Mouse (Mus musculus): Measurements from ENCODE around the gene Svip. TPM values are rescaled to one million over a fixed set of nuclear protein-coding genes. Genes with fewer than 3 reads are reported as not detected.
A peak's percentile ranks its signal among the peaks of the same experiment; 100 is the strongest.

Gene Svip
- polyA plus RNA-seq (2012; ENCODE audit: insufficient read depth, insufficient read length, missing spikeins) = 52.0 and 56.9 TPM in 2 replicates

DNA sequence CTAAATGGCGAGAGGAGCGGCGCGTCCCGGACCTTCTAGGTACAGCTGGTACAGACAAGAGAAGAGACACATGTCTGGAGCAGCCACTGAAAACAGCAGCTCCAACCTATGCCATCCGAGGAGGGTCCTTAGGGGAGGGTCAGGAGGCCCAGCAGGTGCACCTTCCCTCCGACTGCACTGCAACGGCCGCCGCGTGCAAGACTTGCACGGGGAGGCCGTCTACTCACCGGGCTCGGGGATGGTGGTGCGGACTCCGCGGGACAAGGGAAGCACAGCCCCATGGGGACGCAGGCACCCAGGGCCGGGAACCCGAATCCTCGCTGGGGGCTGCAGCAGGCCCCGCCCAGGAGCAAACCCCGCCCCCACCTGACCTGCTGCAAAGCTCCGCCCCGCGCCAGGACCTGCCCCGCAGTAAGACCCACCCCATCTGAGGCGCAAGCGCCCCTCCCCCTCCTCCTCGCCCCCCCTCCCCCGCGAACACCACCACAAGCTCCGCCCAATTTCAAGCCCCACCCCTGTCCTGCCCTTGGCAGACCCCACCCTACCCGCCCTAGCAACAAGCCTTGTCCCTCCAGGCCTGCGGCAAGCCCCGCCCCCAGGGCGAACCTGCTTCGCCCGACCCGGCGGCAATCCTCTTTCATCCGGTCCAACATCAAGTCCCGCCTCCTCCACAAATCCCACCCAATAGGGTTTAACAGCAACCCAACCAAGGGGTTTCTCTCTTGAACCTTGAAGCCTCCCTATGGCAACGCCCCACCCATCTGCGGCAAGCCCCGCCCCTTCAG, at the start of gene Svip:
Gene Svip, minus strand, starts transcription at position 508 of the 785 bp plus-strand sequence.
- H3K4me1 ChIP-seq (ENCODE audit: control insufficient read depth, insufficient read depth, insufficient read length, low read length) = no peaks in the 10 kb centered on the region
- H3K27ac ChIP-seq (replicated peaks; ENCODE audit: low read depth, low read length) = no peak within 1 kb of the TSS
- H3K4me3 ChIP-seq (ENCODE audit: insufficient read depth, low read depth, low read length) = peak within 1 kb of the TSS; percentile 82

DNA sequence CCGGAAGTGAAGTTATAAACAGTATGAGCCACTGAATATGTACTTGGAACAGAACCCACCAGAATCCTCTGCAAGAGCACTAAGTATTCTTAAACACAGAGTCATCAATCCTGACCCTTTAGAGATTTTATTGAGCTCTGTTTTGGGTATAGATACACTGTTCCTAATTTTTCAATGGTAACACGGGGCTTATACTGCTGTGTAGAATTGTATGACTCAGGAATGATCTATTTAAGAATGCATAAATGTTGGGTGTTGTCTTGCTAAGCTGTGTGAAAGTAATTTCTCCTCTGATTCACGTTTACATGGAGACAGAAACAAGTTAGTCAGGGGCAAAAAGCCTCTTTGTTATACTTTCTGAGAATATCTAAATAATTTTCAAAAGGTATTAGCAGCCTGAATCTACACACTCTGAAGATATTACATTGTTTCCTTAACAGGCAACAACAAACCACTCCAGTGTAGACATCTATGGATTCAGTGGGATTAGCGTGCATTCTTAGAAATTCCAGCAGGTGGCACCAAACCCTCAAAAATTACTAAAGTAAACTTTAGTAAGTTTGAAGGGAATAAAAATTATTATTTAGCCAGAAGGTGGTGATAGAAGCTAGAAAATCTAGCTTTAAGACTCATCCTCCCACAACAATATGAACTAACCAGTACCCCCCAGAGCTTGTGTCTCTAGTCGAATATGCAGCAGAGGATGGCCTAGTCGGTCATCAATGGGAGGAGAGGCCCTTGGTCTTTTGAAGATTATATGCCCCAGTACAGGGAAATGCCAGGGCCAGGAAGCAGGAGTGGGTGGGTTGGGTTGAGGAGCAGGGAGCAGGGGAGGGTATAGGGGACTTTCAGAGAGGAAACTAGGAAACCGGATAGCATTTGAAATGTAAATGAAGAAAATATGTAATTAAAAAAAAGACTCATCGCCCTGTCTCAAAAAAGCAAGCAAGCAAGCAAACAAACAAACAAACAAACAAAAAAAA, 32.1 kb upstream of the Svip start:
- H3K4me1 ChIP-seq (ENCODE audit: control insufficient read depth, insufficient read depth, insufficient read length, low read length) = no peaks in the 10 kb centered on the region
- H3K27ac ChIP-seq (replicated peaks; ENCODE audit: low read depth, low read length) = no peak overlapping the region
- no peak overlapping the region for H3K4me3 ChIP-seq (ENCODE audit: insufficient read depth, low read depth, low read length)

DNA sequence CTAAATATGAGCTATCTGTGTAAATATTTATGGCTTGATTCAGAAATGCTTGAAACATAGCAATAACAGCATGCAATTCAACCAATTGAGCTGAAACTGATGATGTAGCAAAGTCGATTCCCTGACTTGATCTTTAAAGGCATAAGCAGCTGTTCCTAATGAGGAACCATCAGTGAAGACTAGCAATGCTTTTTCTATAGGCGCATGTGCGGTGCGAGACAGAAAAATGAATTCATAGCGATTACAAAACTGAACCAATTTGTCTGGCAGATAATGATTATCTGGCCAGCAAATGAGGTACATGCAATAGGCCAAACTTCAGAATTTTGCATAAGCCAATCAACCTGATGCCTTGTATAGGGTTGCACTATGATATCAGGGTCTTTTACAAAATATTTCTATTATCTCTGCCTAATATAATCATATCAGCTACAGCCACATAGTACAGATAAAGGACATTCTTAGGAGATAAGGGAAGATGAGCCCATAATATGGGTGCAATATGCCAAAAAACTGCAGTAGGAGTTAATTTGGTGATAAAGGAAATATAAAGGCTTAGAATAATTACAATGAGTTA, 18.3 kb upstream of the Svip start:
- Histone ChIP-seq H3K27ac (replicated peaks; ENCODE audit: low read depth, low read length) (no peak overlapping the region), H3K4me1 (ENCODE audit: control insufficient read depth, insufficient read depth, insufficient read length, low read length) (no peaks in the 10 kb centered on the region), H3K4me3 (ENCODE audit: insufficient read depth, low read depth, low read length) (no peak overlapping the region)

DNA sequence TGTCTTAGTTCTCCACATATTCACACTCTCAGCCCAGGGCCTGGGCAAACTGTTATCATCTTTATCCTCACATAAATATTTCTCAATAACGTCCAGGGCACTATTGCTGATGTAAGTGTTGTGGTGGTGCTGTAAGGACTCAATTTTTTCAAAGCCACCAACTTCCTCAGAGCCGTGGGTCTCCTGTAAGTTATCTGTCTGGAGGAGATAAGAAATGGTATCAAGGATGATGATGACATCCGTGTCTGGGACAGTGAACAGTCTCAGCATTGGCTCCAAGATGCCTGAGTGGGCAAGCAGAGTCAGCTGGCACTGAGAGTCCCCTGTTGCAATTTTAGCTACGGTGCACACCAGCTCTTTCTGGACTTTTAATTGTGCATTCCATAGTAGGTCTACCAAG, 16.2 kb upstream of the Svip start:
- Histone ChIP-seq H3K4me1 (ENCODE audit: control insufficient read depth, insufficient read depth, insufficient read length, low read length) (no peaks in the 10 kb centered on the region), H3K27ac (replicated peaks; ENCODE audit: low read depth, low read length) (no peak overlapping the region), H3K4me3 (ENCODE audit: insufficient read depth, low read depth, low read length) (no peak overlapping the region)

DNA sequence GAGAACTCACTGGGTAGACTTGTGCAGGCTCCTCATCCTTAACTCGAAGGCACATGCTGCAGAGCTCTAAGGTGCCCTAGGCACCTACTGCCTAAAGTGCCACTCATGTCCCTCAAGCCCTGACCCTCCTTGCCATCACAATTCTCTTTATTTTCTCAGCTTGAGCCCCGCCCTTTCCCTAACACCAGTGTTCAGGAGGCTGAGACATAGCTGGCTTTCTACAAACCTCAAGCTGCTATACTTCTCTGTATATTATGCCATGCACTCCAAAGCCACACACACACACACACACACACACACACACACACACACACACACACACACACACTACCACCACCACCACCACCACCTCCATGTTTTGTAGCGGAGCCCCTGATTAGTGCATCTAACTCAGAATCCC, 9.8 kb upstream of the Svip start, which contains the start of gene 1700015G11Rik:
Gene 1700015G11Rik, minus strand, starts transcription at position 101 of the 400 bp plus-strand sequence.
- Histone ChIP-seq H3K4me1 (ENCODE audit: control insufficient read depth, insufficient read depth, insufficient read length, low read length) (no peaks in the 10 kb centered on the region), H3K4me3 (ENCODE audit: insufficient read depth, low read depth, low read length) (no peak within 1 kb of the TSS), H3K27ac (replicated peaks; ENCODE audit: low read depth, low read length) (no peak within 1 kb of the TSS)

DNA sequence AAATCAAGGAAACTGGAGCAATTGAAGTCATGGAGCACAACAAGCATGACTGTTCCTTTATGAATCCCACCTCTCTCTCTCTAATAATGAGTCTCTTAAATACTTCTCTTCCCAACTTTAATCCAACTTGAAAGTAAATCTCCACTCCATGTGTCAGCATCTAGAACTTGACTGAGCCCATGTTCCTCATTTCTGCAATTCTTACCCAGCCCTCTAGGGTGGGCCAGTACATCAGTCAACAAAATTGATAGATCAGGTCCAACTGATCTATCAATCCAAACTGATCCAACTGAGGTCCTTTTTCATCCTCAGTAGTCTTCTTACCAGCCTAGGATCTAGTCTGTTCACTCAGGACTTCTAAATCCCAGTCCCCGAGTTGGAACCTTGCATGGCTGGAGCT, 9.4 kb upstream of the Svip start:
- Histone ChIP-seq H3K4me3 (ENCODE audit: insufficient read depth, low read depth, low read length) (no peak overlapping the region), H3K4me1 (ENCODE audit: control insufficient read depth, insufficient read depth, insufficient read length, low read length) (no peaks in the 10 kb centered on the region), H3K27ac (replicated peaks; ENCODE audit: low read depth, low read length) (no peak overlapping the region)

DNA sequence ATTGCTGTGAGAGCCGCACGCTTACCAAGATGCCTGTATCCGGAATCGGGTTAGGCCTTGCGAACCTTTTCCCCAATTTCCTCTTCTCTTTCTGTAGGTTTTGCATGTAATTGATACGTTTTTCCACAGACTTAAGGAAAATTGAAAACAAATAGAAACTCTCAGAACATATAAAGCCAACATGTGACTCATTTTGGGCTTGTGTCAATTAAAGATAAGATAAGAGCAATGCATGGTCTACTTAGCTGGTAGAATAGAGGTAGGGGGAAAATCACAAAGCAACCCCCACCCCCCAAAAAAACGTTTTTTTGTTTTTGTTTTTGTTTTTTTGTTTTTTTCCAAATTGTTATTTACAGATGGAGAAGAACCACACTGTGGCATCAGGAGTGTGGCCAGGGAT, 7.6 kb upstream of the Svip start:
- Histone ChIP-seq H3K27ac (replicated peaks; ENCODE audit: low read depth, low read length) (no peak overlapping the region), H3K4me1 (ENCODE audit: control insufficient read depth, insufficient read depth, insufficient read length, low read length) (no peaks in the 10 kb centered on the region), H3K4me3 (ENCODE audit: insufficient read depth, low read depth, low read length) (no peak overlapping the region)

DNA sequence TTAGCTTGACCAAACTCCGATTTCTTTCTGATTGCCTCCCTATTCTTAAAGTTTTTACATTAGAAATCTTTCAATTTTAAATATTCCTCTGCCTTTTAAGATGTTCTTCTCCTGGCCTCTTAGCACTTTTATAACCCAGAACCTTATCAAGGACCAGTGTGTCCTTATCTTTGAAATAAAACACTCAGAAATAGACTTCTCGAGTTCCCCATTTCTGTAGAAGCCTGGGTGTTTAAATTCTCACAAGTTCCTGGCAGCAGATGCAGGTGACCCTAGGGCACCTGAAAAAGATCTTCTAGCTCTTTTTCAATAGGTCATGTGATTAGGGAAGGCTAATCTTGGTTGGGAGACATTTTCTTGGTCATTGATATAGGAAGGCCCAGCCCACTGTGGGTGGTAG, 1.3 kb upstream of the Svip start:
- no peaks in the 10 kb centered on the region for H3K4me1 ChIP-seq (ENCODE audit: control insufficient read depth, insufficient read depth, insufficient read length, low read length)
- H3K4me3 ChIP-seq (ENCODE audit: insufficient read depth, low read depth, low read length) = no peak overlapping the region
- no peak overlapping the region for H3K27ac ChIP-seq (replicated peaks; ENCODE audit: low read depth, low read length)

DNA sequence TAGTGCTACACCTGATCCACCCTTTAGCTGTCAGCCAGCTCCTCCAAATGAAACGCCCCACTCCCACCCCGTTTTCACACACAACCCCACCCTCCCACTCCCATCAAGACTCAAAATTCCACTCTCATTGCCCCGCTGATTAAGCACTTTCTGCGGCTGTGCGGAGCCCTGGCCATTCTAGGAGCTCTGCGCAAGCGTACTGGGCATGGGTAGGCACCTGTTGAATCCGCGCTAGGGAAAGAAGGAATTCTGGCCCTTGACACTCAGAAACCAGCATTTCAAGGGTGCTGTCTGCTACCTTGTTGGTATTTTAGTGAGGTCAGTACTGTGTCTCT, 445 bp upstream of the Svip start:
- H3K4me1 ChIP-seq (ENCODE audit: control insufficient read depth, insufficient read depth, insufficient read length, low read length) = no peaks in the 10 kb centered on the region
- H3K27ac ChIP-seq (replicated peaks; ENCODE audit: low read depth, low read length) = no peak overlapping the region
- H3K4me3 ChIP-seq (ENCODE audit: insufficient read depth, low read depth, low read length) = peak overlapping the region; percentile 63

DNA sequence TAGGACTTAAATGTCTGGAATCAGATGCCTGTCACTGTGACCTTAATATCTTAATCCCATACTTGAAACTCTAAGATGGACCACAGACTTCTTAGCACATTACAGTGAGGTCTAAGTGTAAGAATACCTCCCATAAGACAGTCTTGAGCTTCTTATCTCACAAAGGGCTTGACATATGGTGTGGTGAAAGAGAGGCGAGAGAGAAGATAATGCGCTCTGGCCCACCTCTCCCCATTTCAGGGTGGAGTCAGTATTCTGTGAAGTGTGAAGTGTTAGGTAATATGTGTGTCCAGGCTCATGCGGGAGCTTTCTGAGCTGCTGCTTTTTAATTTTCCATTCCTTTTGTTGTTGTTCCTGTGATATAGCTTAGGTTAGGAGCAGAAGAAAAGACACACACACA, 14.8 kb downstream of the Svip start:
- H3K27ac ChIP-seq (replicated peaks; ENCODE audit: low read depth, low read length) = no peak overlapping the region
- no peaks in the 10 kb centered on the region for H3K4me1 ChIP-seq (ENCODE audit: control insufficient read depth, insufficient read depth, insufficient read length, low read length)
- no peak overlapping the region for H3K4me3 ChIP-seq (ENCODE audit: insufficient read depth, low read depth, low read length)

DNA sequence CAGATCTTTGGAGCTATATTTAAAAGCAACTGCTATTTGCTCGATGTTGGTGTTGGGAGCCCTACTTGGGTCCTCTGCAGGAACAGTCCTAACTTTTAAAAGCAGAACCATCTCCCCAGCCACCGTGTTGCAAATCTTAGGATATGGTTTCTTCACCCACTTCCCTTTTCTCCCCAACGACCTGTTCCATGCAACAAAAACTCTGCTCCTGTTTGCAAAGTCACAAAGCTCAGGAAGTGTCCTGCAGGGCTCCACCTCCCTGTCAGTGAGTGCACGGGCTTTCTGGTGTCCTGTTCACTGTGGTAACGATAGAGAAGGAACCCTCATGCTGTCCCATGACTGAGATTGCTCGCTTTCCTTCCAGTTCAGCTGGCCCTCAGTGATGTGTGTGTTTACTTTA, 18.9 kb downstream of the Svip start:
- H3K4me1 ChIP-seq (ENCODE audit: control insufficient read depth, insufficient read depth, insufficient read length, low read length) = no peaks in the 10 kb centered on the region
- H3K27ac ChIP-seq (replicated peaks; ENCODE audit: low read depth, low read length) = no peak overlapping the region
- H3K4me3 ChIP-seq (ENCODE audit: insufficient read depth, low read depth, low read length) = no peak overlapping the region

DNA sequence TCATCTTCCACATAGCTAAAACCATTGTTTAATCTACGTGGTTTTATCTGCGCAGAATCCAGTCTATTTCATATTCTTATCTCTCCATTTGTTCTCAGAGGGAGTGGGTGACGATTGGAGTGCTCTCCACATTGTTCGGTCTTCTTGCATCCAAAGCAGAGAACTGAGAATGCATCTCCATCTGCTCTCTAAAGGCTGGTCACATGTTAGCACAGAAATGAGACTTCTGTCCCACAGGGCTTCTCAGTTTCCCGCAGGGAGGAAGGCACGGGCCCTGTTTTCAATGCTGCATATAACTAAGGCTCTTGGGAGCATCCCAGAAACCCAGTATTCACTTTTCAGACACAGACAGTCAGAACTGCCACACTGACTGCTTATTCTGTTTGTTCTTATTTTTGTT, 20.1 kb downstream of the Svip start:
- no peak overlapping the region for H3K4me3 ChIP-seq (ENCODE audit: insufficient read depth, low read depth, low read length)
- H3K27ac ChIP-seq (replicated peaks; ENCODE audit: low read depth, low read length) = no peak overlapping the region
- no peaks in the 10 kb centered on the region for H3K4me1 ChIP-seq (ENCODE audit: control insufficient read depth, insufficient read depth, insufficient read length, low read length)

DNA sequence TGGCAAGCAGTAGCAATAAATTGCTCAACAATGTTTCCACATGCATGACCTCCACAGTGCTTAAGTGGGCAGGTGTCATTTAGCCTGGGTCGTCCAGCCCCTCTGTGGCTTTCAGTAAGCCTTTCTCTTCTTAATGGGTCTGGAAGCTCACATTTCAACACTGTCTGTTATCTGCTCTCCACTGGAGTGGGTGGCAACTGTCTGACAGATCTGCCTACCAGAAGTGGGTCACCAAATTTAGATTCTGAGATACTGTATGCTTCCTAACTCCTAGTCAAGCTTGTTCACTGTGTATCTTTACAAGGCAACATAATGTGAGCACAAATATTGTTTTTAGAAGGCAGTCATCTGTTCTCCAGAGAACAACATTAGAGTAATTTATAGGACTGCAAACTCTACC, 23.5 kb downstream of the Svip start:
- Histone ChIP-seq H3K27ac (replicated peaks; ENCODE audit: low read depth, low read length) (no peak overlapping the region), H3K4me3 (ENCODE audit: insufficient read depth, low read depth, low read length) (no peak overlapping the region), H3K4me1 (ENCODE audit: control insufficient read depth, insufficient read depth, insufficient read length, low read length) (no peaks in the 10 kb centered on the region)

DNA sequence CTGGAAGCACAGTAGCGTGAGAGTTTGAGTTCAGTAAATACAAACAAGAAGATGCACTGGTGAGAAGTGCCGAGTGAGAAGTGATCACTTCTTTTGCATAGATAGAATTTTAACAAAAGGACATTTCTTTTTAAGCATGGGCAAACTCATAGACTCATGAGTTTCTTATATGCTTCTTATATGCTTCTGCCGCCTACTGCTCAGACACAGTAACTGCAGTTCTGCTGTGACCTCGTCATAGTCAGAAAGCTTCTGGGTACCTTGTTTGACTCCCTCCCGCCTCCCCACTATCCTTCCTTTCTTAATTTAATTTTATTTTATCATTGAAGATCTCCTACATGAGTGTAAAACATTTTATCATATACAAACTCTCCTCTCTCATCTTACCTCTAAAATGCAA, 26.5 kb downstream of the Svip start:
- Histone ChIP-seq H3K27ac (replicated peaks; ENCODE audit: low read depth, low read length) (no peak overlapping the region), H3K4me3 (ENCODE audit: insufficient read depth, low read depth, low read length) (no peak overlapping the region), H3K4me1 (ENCODE audit: control insufficient read depth, insufficient read depth, insufficient read length, low read length) (no peaks in the 10 kb centered on the region)

DNA sequence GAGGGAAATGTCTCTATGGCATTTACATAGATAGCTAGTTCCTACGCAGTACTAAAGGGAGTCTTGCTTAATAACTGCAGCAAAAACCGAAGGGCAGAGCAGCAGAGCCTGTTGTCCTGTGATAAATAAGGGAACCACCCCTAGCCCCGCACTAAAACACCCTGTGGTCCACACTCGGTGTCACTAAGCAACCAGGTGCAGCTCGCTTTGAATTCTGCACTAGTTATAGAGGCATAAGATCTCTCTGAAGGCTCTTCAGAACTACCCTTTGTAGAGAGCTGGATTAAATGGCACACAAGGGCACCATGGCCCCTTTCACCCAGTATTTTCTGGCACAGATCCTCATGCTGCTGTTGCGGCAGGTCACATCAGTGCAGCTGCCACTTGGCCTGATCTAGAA, 30.6 kb downstream of the Svip start:
- Histone ChIP-seq H3K4me1 (ENCODE audit: control insufficient read depth, insufficient read depth, insufficient read length, low read length) (no peaks in the 10 kb centered on the region), H3K4me3 (ENCODE audit: insufficient read depth, low read depth, low read length) (no peak overlapping the region), H3K27ac (replicated peaks; ENCODE audit: low read depth, low read length) (no peak overlapping the region)

All from brown adipose tissue, adult 24 weeks (tissue).